Mouse (Mus musculus) heart, adult 2 months (tissue): ENCODE data around the gene Mrtfa. TPM values are rescaled to one million over a fixed set of nuclear protein-coding genes. Genes with fewer than 3 reads are reported as not detected.

Experiments used
- DNase-seq, 2 experiments: peaks; one replicate each; pipeline ENCODE4 v3.0.0; 2021
- H3K27ac ChIP-seq: fragments of 200-600 bp; 2 replicates; pipeline ENCODE4 v1.8.1; 2022
- H3K27me3 ChIP-seq: fragments of 200-500 bp; 2 replicates; pipeline ENCODE4 v1.6.1; 2012; ENCODE audit warnings: mild to moderate bottlenecking, low read length, inconsistent platforms, mixed read lengths; ENCODE audit not compliant: control insufficient read depth, insufficient read depth
- H3K36me3 ChIP-seq: fragments of 200-500 bp; 2 replicates; pipeline ENCODE4 v1.6.1; 2012; ENCODE audit warnings: low read length, inconsistent platforms; ENCODE audit not compliant: control insufficient read depth, insufficient read depth
- H3K4me1 ChIP-seq: fragments of 200-500 bp; 2 replicates; pipeline ENCODE4 v1.6.1; 2011; ENCODE audit warnings: low read length; ENCODE audit not compliant: control insufficient read depth, insufficient read depth
- H3K4me3 ChIP-seq: fragments of 200-600 bp; 2 replicates; pipeline ENCODE4 v1.8.1; 2022
- H3K79me2 ChIP-seq: fragments of 200-500 bp; replicated peaks from 2 replicates; pipeline ENCODE4 v1.6.1; 2012; ENCODE audit warnings: mild to moderate bottlenecking, inconsistent platforms, low read length, moderate library complexity, mixed read lengths; ENCODE audit not compliant: control insufficient read depth, insufficient read depth
- H3K9ac ChIP-seq: fragments of 200-500 bp; 2 replicates; pipeline ENCODE4 v1.6.1; 2012; ENCODE audit warnings: low read depth, mild to moderate bottlenecking, control low read depth, inconsistent platforms, low read length, mixed read lengths
- CTCF ChIP-seq: fragments of 200-600 bp; IDR thresholded peaks from 2 replicates; pipeline ENCODE4 v1.8.1; 2022; ENCODE audit warnings: antibody characterized with exemption, mild to moderate bottlenecking, moderate library complexity
- EP300 ChIP-seq: fragments of 200-500 bp; IDR thresholded peaks from 2 replicates; pipeline ENCODE4 v1.6.1; 2011; ENCODE audit warnings: low read depth, low read length, control low read depth; ENCODE audit not compliant: insufficient read depth
- POLR2A ChIP-seq: fragments of 200-500 bp; IDR thresholded peaks from 2 replicates; pipeline ENCODE4 v1.6.1; 2011; ENCODE audit warnings: mild to moderate bottlenecking, low read depth, low read length, control low read depth; ENCODE audit not compliant: insufficient read depth
- WGBS: fragments of 180-500 bp; shearing (Covaris S2); methylation state at CpG from one replicate; pipeline ENCODE4 v1.1.7; 2018; 5-methylcytosine and 5-hydroxymethylcytosine counted together
- intact Hi-C: fragments of 180-260 bp; cut with DNase I; formaldehyde crosslinking; loops from one replicate; pipeline ENCODE4 v1.15.1; 2025
- polyA plus RNA-seq: library from polyadenylated mRNA; depleted of rRNA; stranded (reverse); fragments of >200 nt; gene quantifications from 2 replicates; pipeline ENCODE4 v1.2.3, GENCODE M21; 2012
- total RNA-seq, 2 experiments: library from RNA; stranded (reverse); gene quantifications; 2 replicates each; pipeline ENCODE4 v1.2.3; 2021

Mrtfa gene
- total and polyA plus RNA-seq, 3 experiments: 7.2 to 11.0 (median 9.0) TPM

DNA sequence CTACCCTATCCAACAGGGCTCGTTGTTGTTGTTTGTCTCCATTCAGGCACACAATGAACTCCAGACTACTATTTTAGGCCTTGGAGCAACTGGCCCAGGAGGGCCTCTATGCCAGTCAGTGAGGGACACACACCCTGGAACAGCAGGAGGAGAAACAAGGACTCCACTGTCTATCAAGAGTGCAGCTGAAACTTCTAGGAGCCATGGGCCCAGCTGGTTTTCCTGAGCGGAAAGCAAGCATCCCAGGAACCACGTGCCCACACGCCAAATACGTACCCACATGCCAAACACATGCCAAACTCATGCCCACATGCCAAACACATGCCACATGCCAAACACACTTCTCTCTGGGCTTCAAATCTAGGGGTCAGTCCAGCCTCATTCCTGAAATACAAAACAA, 152.1 kb downstream of the Mrtfa start:
- intact Hi-C loops: no loop called here
- TF ChIP-seq POLR2A: no peak
- no peak for TF ChIP-seq CTCF
- no peak for TF ChIP-seq EP300
- Histone ChIP-seq H3K9ac (no peak overlapping the region), H3K27me3 (no peaks in the 10 kb centered on the region), H3K36me3 (no peaks in the 10 kb centered on the region), H3K4me3 (no peak overlapping the region), H3K79me2 (0 out of 2 replicates have a peak, but pooled peaks cover 1% of the 10 kb centered on the region), H3K27ac (no peak overlapping the region), H3K4me1 (peaks cover 18% of the 10 kb centered on the region)
- 86% methylated on average over 5 of the region's 5 CpGs for WGBS
- no peak for DNase-seq

DNA sequence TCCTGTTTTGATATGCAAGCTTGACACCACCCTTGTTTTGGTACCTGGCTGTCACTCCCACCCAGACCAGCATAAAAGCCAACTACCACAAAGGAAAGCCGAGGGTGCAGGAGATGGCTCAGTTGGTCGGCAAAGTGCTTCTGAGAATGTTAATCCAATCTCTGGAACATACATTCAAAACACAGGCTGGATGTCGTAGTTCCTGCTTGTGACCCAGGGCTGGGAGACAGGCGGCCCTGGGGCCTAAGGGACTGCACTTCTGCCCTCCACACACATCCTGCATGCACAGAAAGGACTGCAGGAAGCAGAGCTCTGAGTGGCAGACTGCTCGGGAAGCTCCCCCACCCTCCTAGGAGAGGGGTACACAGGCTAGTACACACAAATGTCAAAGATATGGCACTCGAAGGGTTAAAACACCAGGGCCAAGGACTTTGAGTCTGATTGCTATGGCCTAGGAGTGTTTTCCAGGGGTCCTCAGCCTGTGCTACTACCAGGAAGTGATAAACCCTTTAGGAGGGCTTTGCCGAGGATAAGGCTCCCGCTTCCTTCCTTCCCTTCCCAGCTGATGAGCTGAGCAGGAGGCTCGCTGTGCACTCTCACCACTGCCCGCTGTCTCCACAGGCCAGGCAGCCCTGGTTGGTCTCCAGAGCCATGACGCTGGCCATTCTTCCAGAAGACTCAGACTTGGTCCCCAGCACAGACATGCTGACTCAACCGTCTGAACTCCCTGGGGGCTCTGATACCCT, 155.0 kb downstream of the Mrtfa start:
- WGBS: 37% methylated on average over 12 of the region's 12 CpGs
- DNase-seq: peak; percentile 33 to 37
- intact Hi-C loops: no loop called here
- Histone ChIP-seq H3K27ac (peak overlapping the region; percentile 8; the same call in 1 of the 2 replicates), H3K4me1 (peaks cover 26% of the 10 kb centered on the region), H3K4me3 (no peak overlapping the region), H3K27me3 (no peaks in the 10 kb centered on the region), H3K9ac (no peak overlapping the region), H3K36me3 (no peaks in the 10 kb centered on the region), H3K79me2 (no peaks in the 10 kb centered on the region)
- TF ChIP-seq POLR2A (no peak), EP300 (no peak), CTCF (no peak)

DNA sequence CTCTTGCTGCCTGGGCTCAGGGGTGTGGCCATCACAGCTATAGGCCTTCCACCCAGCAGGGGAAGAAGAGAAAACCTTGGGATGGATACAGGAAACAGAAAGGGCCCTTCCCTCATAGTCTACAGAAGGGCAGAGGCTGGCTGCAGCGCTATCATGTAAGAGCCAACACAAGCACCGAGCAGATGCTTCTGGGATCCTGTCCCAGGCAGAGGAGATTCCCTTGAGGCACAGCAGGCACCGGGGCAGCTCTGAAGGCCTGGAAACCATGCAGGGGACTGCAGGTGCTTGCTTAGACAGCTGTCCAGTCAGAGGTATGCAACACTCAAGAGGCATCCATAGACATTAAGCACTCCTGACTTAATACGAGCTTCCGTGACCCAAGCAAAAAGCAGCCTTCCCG, 156.4 kb downstream of the Mrtfa start:
- Histone ChIP-seq H3K4me3 (no peak overlapping the region), H3K9ac (no peak overlapping the region), H3K27ac (peak overlapping the region; percentile 18), H3K27me3 (no peaks in the 10 kb centered on the region), H3K4me1 (peaks cover 26% of the 10 kb centered on the region), H3K79me2 (no peaks in the 10 kb centered on the region), H3K36me3 (no peaks in the 10 kb centered on the region)
- intact Hi-C loops: no loop called here
- no peak for DNase-seq
- TF ChIP-seq CTCF (no peak), EP300 (no peak), POLR2A (no peak)
- WGBS: 55% methylated on average over 6 of the region's 6 CpGs

DNA sequence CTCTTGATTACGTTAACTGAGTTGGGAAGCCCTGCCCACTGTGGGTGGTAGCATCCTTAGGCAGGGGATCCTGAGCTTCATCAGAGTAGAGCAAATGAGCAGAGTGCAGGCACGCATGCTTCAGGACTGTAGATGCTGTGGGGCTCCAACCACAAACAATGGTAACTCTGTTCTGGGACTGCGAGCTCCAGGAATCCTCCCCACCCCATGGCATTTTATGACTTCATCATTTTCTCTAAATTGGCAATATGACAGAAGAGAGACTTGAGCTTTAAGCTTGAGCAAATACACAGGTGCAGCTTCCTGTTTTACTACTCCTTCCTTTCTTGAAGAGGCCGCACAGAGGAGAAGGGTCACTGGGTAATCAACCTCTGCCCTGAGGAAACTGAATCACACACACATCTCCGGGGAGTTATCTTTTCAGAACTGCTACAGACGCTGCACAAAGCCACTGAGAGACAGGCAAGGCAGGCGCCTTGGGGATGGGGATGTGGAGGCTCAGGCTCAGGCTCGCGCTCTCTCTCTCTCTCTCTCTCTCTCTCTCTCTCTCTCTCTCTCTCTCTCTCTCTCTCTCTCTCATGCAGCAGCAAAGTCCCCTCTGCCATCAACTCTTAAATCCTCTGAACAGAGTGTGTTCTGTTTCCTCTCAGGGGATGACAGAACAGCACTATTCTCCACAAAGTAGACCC, 157.5 kb downstream of the Mrtfa start:
- Histone ChIP-seq H3K27ac (no peak overlapping the region), H3K4me1 (peaks cover 26% of the 10 kb centered on the region), H3K36me3 (no peaks in the 10 kb centered on the region), H3K4me3 (no peak overlapping the region), H3K27me3 (no peaks in the 10 kb centered on the region), H3K9ac (no peak overlapping the region), H3K79me2 (no peaks in the 10 kb centered on the region)
- no peak for DNase-seq
- WGBS: 41% methylated on average over 9 of the region's 9 CpGs
- intact Hi-C loops: no loop called here
- TF ChIP-seq CTCF: no peak

DNA sequence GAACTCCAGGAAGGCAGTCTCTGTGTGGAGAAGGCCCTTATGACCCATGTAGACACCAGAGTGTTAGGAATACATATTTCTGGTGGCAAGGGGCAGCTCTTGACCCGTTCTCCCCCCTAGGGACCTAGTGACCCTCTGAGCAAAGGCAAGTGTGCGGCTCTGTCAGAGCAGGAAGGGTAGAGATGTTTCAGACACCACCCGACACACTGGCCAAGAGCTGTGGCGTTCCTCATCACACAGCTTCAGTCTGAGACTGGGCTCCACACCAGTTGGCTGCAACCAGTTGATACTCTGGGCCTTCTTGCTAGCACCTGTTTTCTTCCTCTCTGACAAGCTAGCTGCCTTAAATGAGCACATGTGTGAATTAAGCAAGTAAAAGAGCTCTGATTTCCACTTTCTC, 158.9 kb downstream of the Mrtfa start:
- Histone ChIP-seq H3K4me3 (no peak overlapping the region), H3K79me2 (no peaks in the 10 kb centered on the region), H3K4me1 (peaks cover 32% of the 10 kb centered on the region), H3K27ac (no peak overlapping the region; the same call in none of the 2 replicates), H3K9ac (no peak overlapping the region), H3K27me3 (no peaks in the 10 kb centered on the region), H3K36me3 (no peaks in the 10 kb centered on the region)
- WGBS: 64% methylated on average over 4 of the region's 4 CpGs
- intact Hi-C loops: no loop called here
- TF ChIP-seq CTCF (no peak), EP300 (no peak), POLR2A (no peak)
- DNase-seq: peak in 1 of 2 experiments; percentile 60

DNA sequence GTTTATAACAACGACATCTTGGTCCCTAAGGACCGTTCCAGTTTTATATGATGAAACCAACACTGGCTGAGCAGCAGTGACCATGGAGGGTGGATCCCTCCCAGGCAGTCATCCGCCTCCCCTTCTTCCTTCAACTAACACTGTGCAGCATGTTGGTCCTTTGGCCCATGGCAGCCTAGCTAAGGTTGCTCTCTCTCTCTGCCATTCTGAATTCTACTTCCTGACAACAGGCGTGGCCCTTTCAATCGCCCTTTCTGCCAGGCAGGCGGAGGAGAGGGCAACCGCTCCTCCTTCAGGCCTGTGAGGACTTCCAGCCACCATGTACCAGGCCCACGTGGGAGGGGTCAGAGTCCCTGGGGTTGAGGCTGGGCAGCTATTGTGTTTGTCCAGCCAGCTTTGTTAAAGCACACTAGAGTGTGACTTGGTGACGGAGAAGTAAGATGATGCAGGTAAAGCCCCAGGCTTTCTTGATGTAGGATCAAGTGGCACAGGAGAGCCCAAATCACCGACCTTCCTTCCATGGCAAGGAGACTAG, 159.6 kb downstream of the Mrtfa start:
- 77% methylated on average over 10 of the region's 10 CpGs for WGBS
- no peak for TF ChIP-seq EP300
- TF ChIP-seq POLR2A: no peak
- no peak for TF ChIP-seq CTCF
- no peaks in the 10 kb centered on the region for H3K27me3 ChIP-seq
- H3K4me1 ChIP-seq: peaks cover 32% of the 10 kb centered on the region
- no peaks in the 10 kb centered on the region for H3K36me3 ChIP-seq
- peak overlapping the region; percentile 32 for H3K27ac ChIP-seq
- intact Hi-C loops: no loop called here
- no peak overlapping the region for H3K4me3 ChIP-seq
- H3K79me2 ChIP-seq: no peaks in the 10 kb centered on the region
- no peak for DNase-seq
- H3K9ac ChIP-seq: no peak overlapping the region
